Mouse (Mus musculus) ZHBTc4 (cell line): ENCODE measurements around the gene Phactr4.
A peak's percentile ranks its signal among the peaks of the same experiment; 100 is the strongest.

ENCODE experiments used
- DNase-seq: peaks from one replicate; pipeline ENCODE4 v3.0.0-alpha.2; 2011; ENCODE audit warnings: low read depth, low spot score

The Phactr4 gene

DNA sequence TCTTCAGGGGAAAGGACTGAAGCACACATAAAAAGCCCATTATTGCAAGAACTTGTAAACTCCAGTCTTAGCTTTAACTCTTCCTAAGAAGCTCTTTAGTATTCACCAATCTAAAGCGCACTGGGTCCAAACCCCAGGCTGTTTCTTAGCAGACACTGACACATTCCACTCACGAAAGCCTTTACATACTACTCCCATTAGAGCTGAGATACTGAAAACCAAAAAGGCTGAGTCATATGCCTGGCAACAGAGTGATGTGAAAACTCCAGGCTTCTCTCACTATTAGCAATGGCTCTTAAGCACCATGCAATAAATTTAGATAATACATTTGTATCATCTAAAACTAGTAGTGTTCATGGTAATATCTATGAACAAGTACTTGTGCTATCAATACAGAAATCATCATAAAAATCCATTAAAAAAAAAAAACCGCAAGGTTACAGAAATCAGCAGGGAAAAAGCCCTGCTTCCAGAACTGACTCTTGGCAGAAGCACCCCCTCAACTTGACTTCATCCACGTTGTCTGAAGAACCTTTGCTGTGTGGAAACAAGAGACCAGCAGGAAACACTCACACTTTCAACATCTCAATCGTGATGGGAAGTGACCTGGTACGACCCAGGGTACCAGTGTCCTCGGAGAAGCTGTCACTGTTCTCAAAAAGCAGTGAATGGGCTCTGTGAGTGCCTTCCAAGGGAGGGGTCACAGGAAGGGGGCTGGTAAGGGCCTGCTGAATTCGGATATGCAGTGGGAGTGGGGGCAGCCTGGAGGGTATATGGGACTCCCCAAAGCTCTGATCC, 52.1 kb downstream of the Phactr4 start:
- no peak for DNase-seq

DNA sequence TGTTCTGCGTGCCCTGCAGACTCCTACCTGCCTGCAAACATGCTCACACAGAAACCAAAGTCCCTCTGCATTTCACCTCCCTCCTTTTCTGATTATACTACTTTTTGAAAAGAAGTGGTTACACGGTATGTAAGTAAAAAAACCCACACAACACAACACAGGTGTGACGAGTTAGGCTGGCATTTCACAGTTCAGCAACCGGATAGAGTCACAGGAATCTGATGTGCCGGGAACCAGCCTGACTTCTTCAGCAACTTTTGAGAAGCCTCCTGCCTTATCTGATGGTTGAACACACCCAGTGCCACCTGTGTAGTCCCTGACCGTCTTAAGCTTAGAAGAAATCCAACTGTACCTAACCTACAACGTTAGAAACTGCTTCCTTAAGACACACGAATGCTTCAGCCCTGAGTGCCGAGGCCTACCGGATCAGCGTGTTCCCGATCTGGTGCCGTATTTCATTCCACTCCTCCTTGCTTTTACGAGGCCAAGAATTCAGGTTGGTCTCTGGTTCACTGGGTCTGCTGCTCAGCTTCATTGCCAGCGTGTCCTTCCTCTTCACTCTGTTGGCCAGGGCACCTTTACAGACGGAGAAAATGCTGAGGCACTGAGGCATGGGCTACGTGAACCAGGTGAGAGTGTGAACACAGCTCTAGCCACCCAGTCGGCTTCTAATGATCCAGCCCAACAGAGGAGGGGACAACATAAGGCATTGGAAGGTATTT, 54.6 kb downstream of the Phactr4 start:
- DNase-seq: no peak

DNA sequence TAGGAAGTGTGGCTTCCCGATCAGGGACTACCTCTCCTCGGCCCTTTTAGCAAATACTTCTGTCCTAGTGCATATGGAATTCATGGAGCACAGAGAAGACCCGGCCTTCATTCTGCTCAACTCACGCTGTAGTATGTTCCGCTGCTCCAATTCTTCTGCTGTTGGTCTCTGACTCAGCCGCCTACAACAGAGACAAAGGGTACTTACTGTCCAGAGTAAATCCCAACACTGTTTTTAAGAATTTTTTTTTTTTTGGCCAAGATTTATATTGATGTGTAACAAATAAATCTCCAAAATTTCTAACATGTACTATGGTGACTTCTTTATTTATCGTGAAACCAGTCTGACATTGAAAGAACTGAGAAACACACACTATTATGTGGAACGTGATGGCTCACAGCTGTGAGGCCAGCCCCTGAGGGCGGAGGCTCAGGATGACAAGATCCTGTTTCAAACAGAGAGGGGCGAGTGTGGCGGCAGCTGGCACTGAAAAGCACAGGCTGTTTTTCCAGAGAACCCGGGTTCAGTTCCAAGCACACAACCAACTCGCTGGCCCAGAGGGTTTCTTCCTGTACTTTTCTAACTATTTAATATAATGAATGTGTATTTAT, 56.7 kb downstream of the Phactr4 start:
- DNase-seq: no peak

DNA sequence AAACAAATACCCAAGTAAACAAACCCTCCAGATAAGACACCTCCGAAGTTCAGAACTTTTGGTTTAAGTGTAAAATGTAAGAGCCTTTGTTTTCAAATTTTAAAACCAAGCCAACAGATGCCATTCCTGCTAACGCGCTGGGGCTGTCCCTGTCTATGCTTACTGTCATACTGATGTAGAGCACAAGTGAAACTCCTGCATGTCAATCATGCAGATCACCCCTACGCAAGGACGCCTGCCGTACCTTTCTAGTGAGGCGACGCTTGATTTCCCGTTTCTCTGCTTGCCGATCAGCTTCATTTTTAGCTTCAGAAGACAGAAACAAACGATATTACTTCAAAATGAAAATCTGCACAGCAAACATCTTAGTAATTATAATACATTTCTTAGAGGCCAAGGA, 58.8 kb downstream of the Phactr4 start:
- DNase-seq: no peak

DNA sequence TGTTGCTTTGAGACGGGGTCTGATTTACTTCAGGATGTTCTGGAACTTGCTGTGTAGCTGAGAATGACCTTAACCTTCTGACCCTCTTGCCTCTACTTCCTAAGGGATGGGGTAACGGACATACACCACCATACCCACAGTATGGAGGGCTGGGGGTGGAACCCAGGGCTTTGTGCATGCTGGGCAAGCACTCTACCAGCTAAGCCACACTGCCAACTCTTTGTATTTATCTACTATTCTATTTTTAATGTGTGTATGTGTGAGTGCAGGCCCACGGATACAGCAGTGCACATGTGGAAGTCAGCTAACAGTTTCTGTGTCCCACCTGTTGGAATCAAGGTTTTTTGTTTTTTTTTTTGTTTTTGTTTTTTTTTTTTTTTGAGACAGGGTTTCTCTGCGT, 62.8 kb downstream of the Phactr4 start:
- DNase-seq: no peak

DNA sequence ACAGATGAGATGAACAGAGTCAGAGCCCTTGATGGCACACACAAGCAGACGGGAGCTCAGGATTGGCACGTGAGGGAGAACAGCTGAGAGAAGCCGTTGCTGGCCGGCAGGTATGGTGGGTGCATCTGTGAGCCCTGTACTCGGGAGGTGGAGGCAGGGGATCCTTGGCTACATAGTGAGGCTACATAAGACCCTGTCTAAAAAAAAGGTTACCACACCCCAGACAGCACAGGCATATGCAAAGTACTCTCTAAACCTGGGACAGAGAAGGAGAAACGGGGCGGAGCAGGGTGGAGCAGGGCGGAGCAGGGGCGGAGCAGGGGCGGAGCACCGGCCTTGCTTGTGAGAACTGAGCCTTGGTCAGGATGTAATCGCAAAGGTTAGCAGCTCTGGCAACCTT, 66.1 kb downstream of the Phactr4 start:
- DNase-seq: peak; percentile 82

DNA sequence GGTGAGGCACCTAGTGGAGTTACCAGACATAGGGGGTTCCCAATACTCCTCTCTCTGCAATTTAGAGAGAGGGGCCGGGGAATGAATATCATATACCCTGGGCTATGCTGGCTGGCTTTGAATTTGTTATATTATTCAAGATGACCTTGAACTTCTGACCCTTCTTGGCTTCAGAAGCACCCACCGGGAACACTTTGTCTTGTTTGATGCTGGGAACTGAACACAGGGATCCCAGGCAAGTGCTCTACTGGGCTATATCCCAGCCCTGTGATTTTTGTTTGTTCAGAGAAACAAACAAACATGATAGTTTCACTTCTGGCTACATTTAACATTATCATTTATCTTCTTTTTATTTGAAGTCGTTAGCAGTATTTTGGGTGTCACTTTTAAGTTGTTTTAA, 66.9 kb downstream of the Phactr4 start:
- no peak for DNase-seq

DNA sequence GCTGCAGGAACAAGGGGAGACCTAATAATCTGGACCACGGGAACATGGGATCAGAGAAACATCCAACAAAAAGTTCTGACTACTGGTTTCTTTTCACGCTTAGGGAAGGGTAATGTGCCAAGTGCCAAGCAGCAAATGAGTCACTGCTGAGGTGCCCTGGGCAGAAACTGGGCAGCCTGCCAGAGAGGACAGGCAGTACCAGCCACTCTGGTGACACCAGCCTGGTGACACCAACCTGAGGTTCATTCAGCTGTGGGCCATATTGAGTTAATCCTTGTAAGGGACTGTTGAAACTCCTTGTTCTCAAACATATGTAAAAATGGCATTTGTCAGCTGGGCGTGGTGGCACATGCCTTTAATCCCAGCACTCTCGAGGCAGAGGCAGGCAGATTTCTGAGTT, 67.7 kb downstream of the Phactr4 start:
- peak; percentile 70 for DNase-seq

DNA sequence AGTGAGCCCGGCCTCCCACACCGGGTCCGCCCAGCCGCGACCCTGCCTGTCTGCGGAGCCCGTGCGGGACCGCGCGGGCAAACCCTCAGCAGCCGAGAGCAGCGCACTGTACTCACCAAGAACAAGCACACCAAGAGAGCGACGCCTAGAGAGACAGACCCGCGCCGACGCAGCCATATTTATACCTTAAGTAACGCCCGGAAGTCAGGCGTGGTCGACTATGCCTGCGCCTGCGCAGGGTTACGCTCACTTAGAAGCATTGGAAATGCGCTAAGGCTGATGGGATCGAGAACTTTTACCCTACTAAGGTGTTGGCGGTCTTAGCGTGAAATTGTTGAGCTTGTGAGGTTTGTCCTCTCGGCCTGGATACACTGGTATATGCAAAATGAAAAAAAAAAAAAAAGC, 68.8 kb downstream of the Phactr4 start, which contains the start of gene Rcc1:
Gene Rcc1 (minus strand): TSS at position 125 of the 405 bp plus-strand sequence.
- peak; percentile 97 for DNase-seq

DNA sequence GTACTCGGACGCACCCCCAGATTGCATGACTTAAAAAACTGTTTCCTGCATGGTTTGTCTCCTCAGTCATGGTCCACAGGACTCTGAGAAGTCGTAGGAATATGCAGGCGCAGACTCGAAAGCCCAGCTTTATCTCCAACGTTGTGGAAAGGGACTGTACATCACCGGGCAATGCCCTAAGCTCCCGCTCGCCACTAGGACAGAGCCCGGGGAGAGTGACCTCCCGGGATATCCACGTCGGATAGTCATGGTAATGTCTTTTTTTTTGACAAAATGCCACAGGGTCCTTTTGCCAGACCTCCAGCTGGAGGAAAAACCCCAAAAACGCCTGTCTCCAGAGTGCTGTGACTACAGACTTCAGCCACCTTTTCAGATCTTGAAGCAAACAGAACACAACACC, 69.5 kb downstream of the Phactr4 start:
- DNase-seq: no peak

DNA sequence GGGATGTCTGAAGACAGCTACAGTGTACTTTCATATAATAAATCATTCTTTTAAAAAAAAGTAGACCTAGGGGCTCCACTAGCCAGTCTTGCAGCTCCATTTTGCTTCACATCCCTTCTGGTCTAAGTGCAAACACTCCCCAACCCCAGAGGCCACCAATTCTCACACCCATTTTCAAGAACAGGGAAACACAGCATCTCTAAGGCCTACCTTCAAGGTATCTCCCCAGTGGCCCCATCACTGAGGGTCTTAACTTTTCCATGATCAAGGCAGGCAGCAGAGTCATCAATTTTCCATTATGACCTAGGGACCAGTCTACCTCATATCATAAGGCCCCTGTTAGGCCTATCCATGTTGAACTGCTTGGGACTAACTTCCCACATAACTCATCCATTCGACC, 70.9 kb downstream of the Phactr4 start:
- DNase-seq: peak; percentile 74

DNA sequence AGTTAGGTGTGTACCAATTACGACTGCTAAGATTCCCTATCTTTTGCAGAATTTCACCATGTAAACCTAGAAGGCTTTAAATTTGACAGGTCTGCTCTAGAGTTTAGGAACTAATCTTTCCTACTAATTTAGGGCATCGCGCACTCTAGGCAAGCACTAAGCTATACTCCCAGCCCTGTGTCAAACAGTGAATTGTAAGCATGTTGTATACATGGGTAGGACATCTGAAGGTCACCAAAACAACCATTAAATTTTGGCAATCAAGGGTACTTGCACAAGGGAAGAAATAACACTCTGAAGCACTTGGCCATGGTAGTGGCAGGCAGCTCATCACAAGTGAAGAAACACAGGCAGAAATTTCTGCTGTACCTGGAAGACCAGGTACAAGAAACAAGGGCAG, 71.4 kb downstream of the Phactr4 start:
- peak; percentile 85 for DNase-seq

DNA sequence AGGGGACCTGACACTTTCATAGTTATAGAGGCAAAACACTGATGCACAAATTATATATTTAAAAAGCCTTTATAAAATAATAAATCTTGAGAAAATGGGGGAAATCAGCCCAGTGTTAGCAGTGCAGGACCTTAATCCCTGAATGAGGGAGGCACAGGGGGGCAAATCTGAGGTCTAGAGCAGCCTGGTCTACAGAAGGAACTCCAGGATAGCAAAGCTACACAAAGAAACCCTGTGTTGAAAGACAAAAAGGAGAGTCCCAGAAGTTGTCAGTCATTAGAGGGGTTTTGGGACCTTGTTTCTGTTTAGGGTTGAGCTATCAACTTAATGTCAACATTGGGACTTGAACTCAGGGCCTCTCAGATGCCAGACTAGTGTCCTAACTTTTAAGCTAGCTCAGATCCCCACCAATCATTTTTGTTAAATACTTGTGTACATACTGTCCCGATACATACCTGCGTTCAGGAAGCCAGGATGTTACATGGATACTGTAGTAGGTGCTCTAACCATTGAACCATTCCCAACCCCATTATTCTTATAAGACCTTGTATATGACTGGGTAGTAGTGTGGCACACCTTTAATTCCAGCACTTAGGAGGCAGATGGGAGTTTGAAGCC, 72.1 kb downstream of the Phactr4 start:
- DNase-seq: peak; percentile 89

DNA sequence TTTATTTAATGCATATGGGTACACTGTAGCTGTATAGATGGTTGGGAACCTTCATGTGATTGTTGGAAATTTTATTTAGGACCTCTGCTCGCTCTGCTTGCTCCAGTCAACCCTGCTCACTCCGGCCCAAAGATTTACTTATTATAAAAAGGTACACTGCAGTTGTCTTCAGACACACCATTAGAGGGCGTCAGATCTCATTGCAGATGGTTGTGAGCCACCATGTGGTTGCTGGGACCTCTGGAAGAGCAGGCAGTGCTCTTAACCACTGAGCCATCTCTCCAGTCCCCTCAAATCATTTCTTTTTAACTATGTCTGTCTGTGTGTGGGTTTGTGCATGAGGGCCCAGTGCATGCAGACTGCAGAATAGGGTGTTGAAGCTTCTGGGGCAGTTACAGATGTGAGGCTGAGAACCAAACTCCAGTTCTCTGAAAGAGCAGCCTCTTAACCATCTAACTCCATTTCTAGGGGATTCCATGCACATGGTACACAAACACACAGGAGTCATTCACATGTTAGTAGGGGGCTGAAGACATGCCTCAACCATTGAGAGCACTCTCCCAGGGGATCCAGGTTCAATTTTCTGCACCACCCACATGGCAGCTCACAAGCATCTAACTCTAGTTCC, 72.7 kb downstream of the Phactr4 start:
- peak; percentile 77 for DNase-seq

DNA sequence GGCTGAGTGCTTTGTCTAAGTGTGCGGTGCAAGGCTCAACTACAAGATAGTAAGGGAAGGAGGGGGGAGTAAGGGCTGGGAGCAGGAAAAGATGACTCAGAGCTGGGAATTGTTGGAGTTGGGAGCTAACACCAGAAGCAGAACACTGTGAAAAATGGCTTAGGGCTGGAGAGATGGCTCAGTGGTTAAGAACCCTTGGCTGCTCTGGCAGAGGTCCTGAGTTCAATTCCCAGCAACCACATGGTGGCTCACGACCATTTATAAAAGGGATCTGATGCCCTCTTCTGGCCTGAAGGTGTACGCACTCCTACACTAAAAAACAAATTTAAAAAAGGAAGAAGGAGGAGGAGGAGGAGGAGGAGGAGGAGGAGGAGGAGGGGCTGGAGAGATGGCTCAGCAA, 75.6 kb downstream of the Phactr4 start:
- peak; percentile 76 for DNase-seq

DNA sequence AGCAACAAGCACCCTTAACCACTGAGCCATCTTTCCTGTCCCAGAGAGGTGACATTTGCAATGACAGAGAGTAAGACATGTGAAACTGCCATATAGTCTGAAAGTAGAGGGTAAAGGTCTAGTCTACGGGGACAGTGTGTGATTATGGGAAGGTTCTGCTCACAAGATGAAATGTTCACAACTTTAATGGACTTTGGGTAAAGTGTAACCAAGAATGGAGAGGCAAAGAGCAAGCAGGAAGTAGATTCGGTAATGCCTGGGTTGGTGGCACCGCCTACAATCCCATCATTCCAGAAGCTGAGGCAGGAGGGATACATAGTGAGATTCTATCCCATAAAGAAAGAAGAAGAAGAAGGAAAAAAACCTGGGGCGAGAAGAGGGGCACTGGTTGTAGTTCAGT, 76.0 kb downstream of the Phactr4 start:
- no peak for DNase-seq

DNA sequence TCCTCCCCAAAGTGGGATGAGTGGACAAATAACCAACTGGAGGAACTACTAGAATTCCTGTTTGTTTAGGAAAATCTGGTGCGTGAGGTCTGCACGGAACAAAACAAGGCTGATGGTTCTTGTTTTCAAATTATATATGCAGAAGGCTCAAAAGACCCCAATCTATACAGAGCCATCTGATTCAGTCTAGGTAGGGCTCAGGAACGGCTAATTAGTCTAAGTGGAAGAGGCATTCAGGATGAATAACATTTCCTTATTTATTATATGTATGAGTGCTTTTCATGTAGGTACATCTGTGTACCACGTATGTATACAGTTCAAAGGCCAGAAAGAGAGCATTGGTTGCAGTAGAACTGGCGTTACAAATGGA, 76.5 kb downstream of the Phactr4 start:
- DNase-seq: no peak

DNA sequence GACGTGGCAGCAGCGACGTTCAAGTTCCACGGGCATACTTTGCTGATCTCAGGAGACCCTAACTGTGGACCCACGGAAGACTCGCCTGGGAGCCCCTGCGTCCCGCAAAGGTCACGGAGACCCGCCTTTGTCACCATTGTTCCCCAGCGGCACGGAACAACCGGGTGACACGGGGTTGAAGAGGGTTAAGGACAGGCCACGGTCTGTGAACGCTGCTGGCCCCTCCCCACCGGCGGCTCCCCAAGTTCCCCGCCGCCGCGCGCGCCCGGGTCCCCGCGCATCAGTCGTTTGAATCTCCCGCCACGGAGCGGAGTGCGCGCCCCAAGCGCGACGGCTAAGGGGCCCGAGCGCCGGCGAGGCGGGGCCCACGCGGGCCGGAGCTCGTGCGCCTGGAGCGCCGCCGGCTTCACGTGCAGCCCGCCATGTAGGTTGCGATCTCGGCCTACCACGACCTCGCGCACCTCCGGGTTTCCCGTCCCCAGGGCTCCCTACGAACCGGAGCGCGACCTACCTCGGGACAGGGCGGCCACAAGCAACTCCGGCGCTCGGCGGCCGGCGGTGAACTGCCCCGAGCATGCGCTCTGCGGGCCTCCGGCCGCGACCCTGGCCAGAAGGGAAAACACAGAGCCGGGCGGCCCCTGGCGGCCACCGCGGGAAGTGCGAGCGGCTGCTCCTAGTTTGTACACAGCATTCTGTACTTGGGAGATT, 77.0 kb downstream of the Phactr4 start:
- peak; percentile 95 for DNase-seq

DNA sequence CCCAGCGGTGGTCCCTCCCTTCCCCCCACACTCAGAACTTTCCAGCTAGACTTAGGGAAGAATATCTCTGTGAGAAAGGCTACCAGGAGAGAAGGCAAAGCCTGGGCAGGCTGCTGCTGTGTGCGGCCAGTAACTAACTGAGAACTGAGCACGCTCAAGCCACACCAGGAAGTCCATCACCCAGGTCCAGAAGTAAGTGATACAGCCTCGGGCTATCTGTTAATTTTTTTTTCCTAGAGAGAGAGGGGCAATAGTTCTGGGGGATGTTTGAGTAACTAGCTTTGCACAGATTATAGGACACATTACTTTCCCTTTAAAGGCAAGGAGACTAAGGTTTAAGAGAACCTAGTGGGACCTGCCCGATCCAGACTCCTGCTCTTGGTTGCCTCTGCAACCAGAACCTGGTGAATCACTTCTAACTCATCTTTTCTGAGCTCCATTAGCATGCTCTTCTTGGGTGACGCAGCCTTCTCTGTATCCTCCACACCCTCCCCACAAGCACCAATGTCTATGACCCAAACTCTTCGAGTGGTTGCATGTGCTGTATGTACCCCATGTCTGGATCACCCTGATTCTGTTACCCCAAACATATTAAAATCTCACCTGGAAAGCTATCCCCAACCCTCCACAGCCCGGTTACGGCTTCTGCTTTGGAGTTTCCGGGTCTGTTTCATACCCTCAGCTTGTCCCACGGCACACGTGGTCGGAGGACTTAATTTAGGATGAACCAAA, 77.7 kb downstream of the Phactr4 start:
- DNase-seq: peak; percentile 62

DNA sequence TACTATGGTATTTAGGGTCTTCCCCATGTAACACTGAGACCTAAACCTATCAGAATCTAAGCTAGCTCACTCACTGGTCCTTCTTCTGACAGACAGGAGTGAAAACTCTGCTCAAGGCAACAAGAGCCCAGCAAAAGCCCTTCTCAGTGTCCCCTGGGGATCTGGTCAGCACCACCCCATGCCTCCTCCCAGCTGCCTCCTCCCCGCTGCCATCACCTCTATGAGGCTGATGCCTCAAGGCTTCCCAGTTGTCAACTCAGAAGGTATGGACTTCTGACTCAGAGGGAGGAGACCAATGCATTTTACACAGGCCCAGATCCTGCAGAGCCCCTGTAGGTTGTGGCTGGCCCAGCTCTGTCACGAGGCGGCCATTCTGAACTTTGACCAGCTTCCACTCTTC, 80.8 kb downstream of the Phactr4 start:
- no peak for DNase-seq

DNA sequence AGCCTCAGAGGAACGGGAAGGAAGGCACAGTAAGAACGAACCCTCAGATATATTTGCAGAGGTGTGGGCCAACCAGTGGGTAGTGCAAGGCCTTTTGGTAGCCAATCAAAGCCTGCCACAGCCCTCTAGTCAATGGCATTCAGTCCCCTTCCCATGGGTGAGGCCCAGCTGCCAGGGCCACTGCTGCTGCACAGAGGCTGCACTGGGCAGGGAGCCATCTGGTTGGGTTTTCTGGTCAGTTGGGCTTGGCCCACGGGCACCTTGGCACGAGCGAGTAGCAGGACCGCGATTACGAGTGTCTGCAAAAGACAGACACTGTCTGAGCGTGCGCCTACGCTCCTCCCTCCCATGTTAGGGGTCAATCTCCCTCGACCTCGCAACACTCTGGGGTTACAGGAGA, 83.3 kb downstream of the Phactr4 start:
- no peak for DNase-seq
